Mouse (Mus musculus): ENCODE measurements around the gene Wnt9b. TPM values are rescaled to one million over a fixed set of nuclear protein-coding genes. Genes with fewer than 3 reads are reported as not detected.

The Wnt9b gene
- total and polyA plus RNA-seq, 3 experiments, result not detected

DNA sequence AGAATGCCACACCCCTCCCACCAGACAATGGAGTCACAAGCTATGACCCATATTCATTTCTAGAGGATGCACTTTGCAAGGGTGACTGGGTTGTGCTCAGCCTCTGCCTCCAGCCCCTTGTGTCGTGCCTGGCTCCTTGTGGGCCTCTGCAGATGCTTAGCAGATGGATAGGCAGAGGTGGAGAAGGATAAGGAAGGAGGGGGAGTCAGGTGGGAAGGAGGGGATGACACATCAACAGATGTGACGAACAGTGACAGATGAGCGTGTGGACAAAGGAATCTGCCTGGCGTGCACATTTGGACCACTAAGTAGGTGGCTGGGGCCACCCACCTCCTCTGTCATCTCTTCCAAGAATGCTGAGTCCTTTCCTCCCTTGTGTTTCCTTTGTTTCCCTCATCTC lies 16.6 kb downstream of the Wnt9b start:
- Histone ChIP-seq H3K27me3 (ENCODE audit: control insufficient read depth in 1 of 2, insufficient read depth in 2 of 2, low read length in 2 of 2) (no peaks in the 10 kb centered on the region), H3K9ac (ENCODE audit: control insufficient read depth, low read depth, low read length, poor library complexity, severe bottlenecking) (no peak overlapping the region), H3K36me3 (ENCODE audit: control insufficient read depth in 1 of 2, insufficient read depth in 2 of 2, low read length in 2 of 2) (no peaks in the 10 kb centered on the region), H3K27ac (ENCODE audit: control insufficient read depth, low read depth, low read length) (no peak overlapping the region), H3K79me2 (ENCODE audit: control insufficient read depth, insufficient read depth, low read length, poor library complexity) (no peaks in the 10 kb centered on the region), H3K4me3 (ENCODE audit: control insufficient read depth in 1 of 2, insufficient read depth in 1 of 2, low read depth in 2 of 2, low read length in 2 of 2) (no peak overlapping the region), H3K9me3 (replicated peaks; ENCODE audit: insufficient read depth, low read length) (no peaks in the 10 kb centered on the region), H3K4me1 (ENCODE audit: control insufficient read depth in 1 of 2, insufficient read depth in 2 of 2, low read length in 2 of 2) (no peaks in the 10 kb centered on the region)
- DNase-seq (ENCODE audit: low read depth, low spot score), result no peak
- TF ChIP-seq CHD1 (IDR thresholded peaks at IDR 0.05; ENCODE audit: low read depth, low read length), result no peak
- no peak for TF ChIP-seq CTCF (IDR thresholded peaks at IDR 0.05 in 2 of 3, conservative IDR thresholded peaks at IDR 0.05 in 1 of 3; ENCODE audit: control insufficient read depth in 1 of 3, insufficient read depth in 1 of 3, low read depth in 2 of 3, low read length in 3 of 3, poor library complexity in 1 of 3, severe bottlenecking in 1 of 3)
- no peak for TF ChIP-seq MYB (IDR thresholded peaks at IDR 0.05; ENCODE audit: low read depth, low read length)
- no peak for TF ChIP-seq ZMIZ1 (IDR thresholded peaks at IDR 0.05; ENCODE audit: low read depth, low read length)
- no peak for TF ChIP-seq SIN3A (IDR thresholded peaks at IDR 0.05; ENCODE audit: low read length)
- no peak for TF ChIP-seq GATA1 (IDR thresholded peaks at IDR 0.05; ENCODE audit: low read depth, low read length)
- TF ChIP-seq TAL1 (IDR thresholded peaks at IDR 0.05; ENCODE audit: low read length), result no peak
- no peak for TF ChIP-seq POLR2A (IDR thresholded peaks at IDR 0.05; ENCODE audit: control insufficient read depth in 1 of 2, insufficient read depth in 1 of 2, low read depth in 1 of 2, low read length in 2 of 2, poor library complexity in 1 of 2)
- TF ChIP-seq JUND (IDR thresholded peaks at IDR 0.05; ENCODE audit: low read depth, low read length), result no peak
- TF ChIP-seq MAZ (IDR thresholded peaks at IDR 0.05; ENCODE audit: low read depth, low read length), result no peak
- TF ChIP-seq TCF12 (IDR thresholded peaks at IDR 0.05; ENCODE audit: low read depth, low read length), result no peak
- no peak for TF ChIP-seq RAD21 (IDR thresholded peaks at IDR 0.05; ENCODE audit: low read depth, low read length)

DNA sequence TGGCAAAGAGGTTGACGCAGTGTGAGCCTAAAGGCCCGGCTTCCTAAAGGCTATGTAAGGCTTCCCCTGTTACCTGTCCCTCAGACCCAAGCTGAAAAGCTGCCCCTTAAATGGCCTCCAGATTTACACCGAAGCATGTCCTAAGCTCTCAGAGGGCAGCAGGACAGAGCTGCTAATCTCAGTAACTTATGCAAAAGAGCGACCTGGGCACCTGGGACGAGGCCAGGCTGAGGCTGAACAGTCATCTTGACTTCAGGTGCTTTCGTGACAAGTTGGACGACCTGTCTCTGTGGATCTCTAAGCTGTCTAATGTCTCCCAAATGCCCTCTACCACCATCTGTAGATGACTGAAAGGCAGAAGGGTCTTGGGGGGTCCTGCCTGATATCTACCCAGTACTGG lies 17.3 kb downstream of the Wnt9b start:
- Histone ChIP-seq H3K36me3 (ENCODE audit: control insufficient read depth in 1 of 2, insufficient read depth in 2 of 2, low read length in 2 of 2) (no peaks in the 10 kb centered on the region), H3K9ac (ENCODE audit: control insufficient read depth, low read depth, low read length, poor library complexity, severe bottlenecking) (no peak overlapping the region), H3K4me1 (ENCODE audit: control insufficient read depth in 1 of 2, insufficient read depth in 2 of 2, low read length in 2 of 2) (no peaks in the 10 kb centered on the region), H3K79me2 (ENCODE audit: control insufficient read depth, insufficient read depth, low read length, poor library complexity) (no peaks in the 10 kb centered on the region), H3K4me3 (ENCODE audit: control insufficient read depth in 1 of 2, insufficient read depth in 1 of 2, low read depth in 2 of 2, low read length in 2 of 2) (no peak overlapping the region), H3K9me3 (replicated peaks; ENCODE audit: insufficient read depth, low read length) (no peaks in the 10 kb centered on the region), H3K27me3 (ENCODE audit: control insufficient read depth in 1 of 2, insufficient read depth in 2 of 2, low read length in 2 of 2) (no peaks in the 10 kb centered on the region), H3K27ac (ENCODE audit: control insufficient read depth, low read depth, low read length) (no peak overlapping the region)
- TF ChIP-seq TBP (IDR thresholded peaks at IDR 0.05; ENCODE audit: low read depth, low read length) (no peak), KAT2A (conservative IDR thresholded peaks at IDR 0.05; ENCODE audit: low read depth, low read length) (no peak), CHD1 (IDR thresholded peaks at IDR 0.05; ENCODE audit: low read depth, low read length) (no peak), GATA1 (IDR thresholded peaks at IDR 0.05; ENCODE audit: low read depth, low read length) (no peak), MYB (IDR thresholded peaks at IDR 0.05; ENCODE audit: low read depth, low read length) (no peak), CTCF (IDR thresholded peaks at IDR 0.05 in 2 of 3, conservative IDR thresholded peaks at IDR 0.05 in 1 of 3; ENCODE audit: control insufficient read depth in 1 of 3, insufficient read depth in 1 of 3, low read depth in 2 of 3, low read length in 3 of 3, poor library complexity in 1 of 3, severe bottlenecking in 1 of 3) (no peak), USF1 (IDR thresholded peaks at IDR 0.05; ENCODE audit: low read depth, low read length) (no peak), ELF1 (IDR thresholded peaks at IDR 0.05; ENCODE audit: low read depth, low read length) (no peak)
- DNase-seq (ENCODE audit: low read depth, low spot score), result no peak

Measured in MEL (cell line).